Mouse (Mus musculus) forebrain, embryonic 15.5 days (tissue): ENCODE measurements around the gene Eps15l1. TPM values are rescaled to one million over a fixed set of nuclear protein-coding genes. Genes with fewer than 3 reads are reported as not detected.

Experiments used
- ATAC-seq: fragments of 200-750 bp; cut with Nextera tagmentation; replicated peaks from 2 replicates; pipeline ENCODE4 v1.8.0; 2017; ENCODE audit warnings: mild to moderate bottlenecking, moderate TSS enrichment, moderate library complexity
- H3K27ac ChIP-seq: fragments of 300-500 bp; sonication (generic); replicated peaks from 2 replicates; pipeline ENCODE4 v1.5.1; 2015; ENCODE audit warnings: mild to moderate bottlenecking, inconsistent platforms
- H3K27me3 ChIP-seq: fragments of 300-500 bp; sonication (generic); 2 replicates; pipeline ENCODE4 v1.6.1; 2015; ENCODE audit warnings: inconsistent platforms
- H3K36me3 ChIP-seq: fragments of 300-500 bp; sonication (generic); 2 replicates; pipeline ENCODE4 v1.6.1; 2015; ENCODE audit warnings: mild to moderate bottlenecking, inconsistent platforms
- H3K4me1 ChIP-seq: fragments of 300-500 bp; sonication (generic); 2 replicates; pipeline ENCODE4 v1.6.1; 2015; ENCODE audit warnings: inconsistent platforms
- H3K4me2 ChIP-seq: fragments of 300-500 bp; sonication (generic); replicated peaks from 2 replicates; pipeline ENCODE4 v1.6.1; 2015; ENCODE audit warnings: mild to moderate bottlenecking, inconsistent platforms
- H3K4me3 ChIP-seq: fragments of 300-500 bp; sonication (generic); 2 replicates; pipeline ENCODE4 v1.5.1; 2015; ENCODE audit warnings: mild to moderate bottlenecking, inconsistent platforms
- H3K9ac ChIP-seq: fragments of 300-500 bp; sonication (generic); replicated peaks from 2 replicates; pipeline ENCODE4 v1.6.1; 2015; ENCODE audit warnings: mild to moderate bottlenecking, inconsistent platforms
- H3K9me3 ChIP-seq: fragments of 300-500 bp; sonication (generic); 2 replicates; pipeline ENCODE4 v1.6.1; 2016; ENCODE audit warnings: inconsistent platforms
- WGBS: fragments of 180-500 bp; shearing (Covaris S2); methylation state at CpG from one replicate; pipeline ENCODE4 v1.1.7; 2015; ENCODE audit warnings: mixed read lengths; 5-methylcytosine and 5-hydroxymethylcytosine counted together
- polyA plus RNA-seq: library from polyadenylated mRNA; unstranded; fragments of >200 nt; fragmentation: Nextera tagmentation; extraction: Ambion mirVana; gene quantifications from 2 replicates; pipeline ENCODE4 v1.2.1, GENCODE M21; 2015

Gene Eps15l1
- polyA plus RNA-seq, 1 experiment from 2014 or later = 62.3 TPM

- Histone ChIP-seq H3K4me1 (no peaks in the 10 kb centered on the region), H3K9me3 (no peaks in the 10 kb centered on the region), H3K27ac (no peak overlapping the region), H3K27me3 (no peaks in the 10 kb centered on the region), H3K36me3 (peaks cover 86% of the 10 kb centered on the region), H3K9ac (no peak overlapping the region), H3K4me2 (no peak overlapping the region), H3K4me3 (no peak overlapping the region)
- no peak for ATAC-seq
- WGBS = 89% methylated on average over 7 of the region's 7 CpGs
These were observed 57.8 kb downstream of the Eps15l1 start for GRCm38 (mm10) chr8:72363457-72363856.

GRCm38 (mm10) chr8:72362754-72363153 is 58.5 kb downstream of the Eps15l1 start:
- no peak overlapping the region for H3K9ac ChIP-seq
- peaks cover 86% of the 10 kb centered on the region for H3K36me3 ChIP-seq
- 85% methylated on average over 4 of the region's 4 CpGs for WGBS

DNA sequence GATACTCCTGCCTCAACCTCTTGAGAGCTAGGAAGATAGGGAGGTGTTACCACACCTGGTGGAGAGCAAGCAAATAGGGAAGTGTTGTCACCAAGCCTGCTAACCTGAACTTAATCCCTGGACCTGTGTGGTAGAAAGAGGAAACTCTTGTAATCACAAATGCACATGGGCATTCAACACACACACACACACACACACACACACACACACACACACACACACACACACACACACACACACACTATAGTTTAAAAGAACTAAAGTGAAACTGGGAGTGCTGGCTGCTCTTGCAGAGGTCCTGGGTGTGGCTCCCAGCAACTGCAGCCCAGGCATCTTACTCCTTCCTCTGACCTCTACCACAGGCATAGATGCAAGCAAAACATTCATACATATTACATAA is 61.1 kb downstream of the Eps15l1 start:
- Histone ChIP-seq H3K36me3 (peaks cover 83% of the 10 kb centered on the region), H3K27me3 (no peaks in the 10 kb centered on the region), H3K9me3 (no peaks in the 10 kb centered on the region), H3K9ac (no peak overlapping the region), H3K4me2 (no peak overlapping the region), H3K4me1 (no peaks in the 10 kb centered on the region), H3K27ac (no peak overlapping the region), H3K4me3 (no peak overlapping the region)
- ATAC-seq = no peak

More at GRCm38 (mm10) chr8:72362754-72363153, 58.5 kb downstream of the Eps15l1 start:
- Histone ChIP-seq H3K4me1 (no peaks in the 10 kb centered on the region), H3K4me3 (no peak overlapping the region), H3K4me2 (no peak overlapping the region), H3K27ac (no peak overlapping the region), H3K9me3 (no peaks in the 10 kb centered on the region), H3K27me3 (no peaks in the 10 kb centered on the region)
- ATAC-seq = no peak

DNA sequence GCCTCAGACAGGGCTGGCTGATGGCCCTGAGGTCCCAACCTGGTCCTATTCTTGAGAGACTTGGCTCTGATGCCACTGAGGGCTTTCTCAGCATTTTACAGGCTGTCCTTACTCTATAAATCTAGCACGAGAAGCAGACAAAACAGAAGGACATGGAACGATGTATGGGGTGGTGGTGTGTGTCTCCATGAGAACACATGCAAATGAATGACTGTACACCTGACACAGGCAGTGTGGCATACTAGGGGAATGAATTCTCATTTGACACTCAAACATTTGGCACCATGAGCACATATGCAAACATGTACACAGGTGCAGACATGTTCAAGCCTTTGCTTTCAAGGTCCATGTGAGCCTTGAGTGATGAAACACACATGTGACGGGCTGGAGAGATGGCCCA is 64.7 kb downstream of the Eps15l1 start:
- Histone ChIP-seq H3K4me3 (no peak overlapping the region), H3K4me2 (no peak overlapping the region), H3K27me3 (no peaks in the 10 kb centered on the region), H3K9ac (no peak overlapping the region), H3K9me3 (no peaks in the 10 kb centered on the region), H3K36me3 (peaks cover 56% of the 10 kb centered on the region), H3K4me1 (no peaks in the 10 kb centered on the region), H3K27ac (no peak overlapping the region)
- 94% methylated on average over 3 of the region's 3 CpGs for WGBS
- no peak for ATAC-seq

- no peak overlapping the region for H3K27ac ChIP-seq
- no peak overlapping the region for H3K4me2 ChIP-seq
- no peak overlapping the region for H3K9ac ChIP-seq
- no peak overlapping the region for H3K4me3 ChIP-seq
- H3K36me3 ChIP-seq = peaks cover 39% of the 10 kb centered on the region
- no peaks in the 10 kb centered on the region for H3K9me3 ChIP-seq
- no peaks in the 10 kb centered on the region for H3K27me3 ChIP-seq
- no peaks in the 10 kb centered on the region for H3K4me1 ChIP-seq
- WGBS = 87% methylated on average over 11 of the region's 11 CpGs
- no peak for ATAC-seq
These were observed 67.0 kb downstream of the Eps15l1 start for GRCm38 (mm10) chr8:72354272-72354671.

DNA sequence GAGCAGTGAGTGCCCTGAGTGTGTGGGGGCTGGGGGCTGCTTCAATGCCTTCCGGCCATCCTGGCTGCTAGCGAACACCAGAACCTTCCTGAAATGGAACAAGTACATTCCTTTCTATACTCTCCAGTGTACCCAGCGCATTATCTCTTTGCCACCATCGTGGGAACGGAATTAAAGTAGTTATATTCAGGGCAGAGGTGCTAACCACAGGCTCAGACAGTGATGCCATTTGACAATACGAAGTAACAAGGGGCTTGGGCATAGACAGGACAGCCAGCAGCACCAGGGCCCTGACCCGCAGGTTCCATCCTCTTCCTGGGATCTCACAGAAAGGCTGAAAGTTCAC is 67.6 kb downstream of the Eps15l1 start:
- Histone ChIP-seq H3K4me1 (no peaks in the 10 kb centered on the region), H3K9me3 (no peaks in the 10 kb centered on the region), H3K36me3 (peaks cover 33% of the 10 kb centered on the region), H3K9ac (no peak overlapping the region), H3K27me3 (no peaks in the 10 kb centered on the region), H3K4me3 (no peak overlapping the region), H3K27ac (no peak overlapping the region), H3K4me2 (no peak overlapping the region)
- no peak for ATAC-seq
- WGBS = 87% methylated on average over 7 of the region's 7 CpGs

GRCm38 (mm10) chr8:72352951-72353699 is 68.1 kb downstream of the Eps15l1 start:
- 0 out of 2 replicates have a peak, but pooled peaks have one; percentile 39 for ATAC-seq
- 85% methylated on average over 8 of the region's 8 CpGs for WGBS
- peaks cover 28% of the 10 kb centered on the region for H3K36me3 ChIP-seq

GRCm38 (mm10) chr8:72351405-72352005 is 69.8 kb downstream of the Eps15l1 start:
- Histone ChIP-seq H3K27ac (no peak overlapping the region), H3K9ac (no peak overlapping the region), H3K27me3 (no peaks in the 10 kb centered on the region), H3K4me2 (no peak overlapping the region), H3K36me3 (peaks cover 27% of the 10 kb centered on the region), H3K9me3 (no peaks in the 10 kb centered on the region), H3K4me3 (no peak overlapping the region), H3K4me1 (no peaks in the 10 kb centered on the region)
- WGBS = 91% methylated on average over 7 of the region's 7 CpGs
- no peak for ATAC-seq

More at GRCm38 (mm10) chr8:72352951-72353699, 68.1 kb downstream of the Eps15l1 start:
- no peaks in the 10 kb centered on the region for H3K27me3 ChIP-seq
- H3K4me1 ChIP-seq = no peaks in the 10 kb centered on the region
- no peak overlapping the region for H3K27ac ChIP-seq
- no peak overlapping the region for H3K4me3 ChIP-seq
- no peak overlapping the region for H3K9ac ChIP-seq
- no peak overlapping the region for H3K4me2 ChIP-seq
- no peaks in the 10 kb centered on the region for H3K9me3 ChIP-seq

DNA sequence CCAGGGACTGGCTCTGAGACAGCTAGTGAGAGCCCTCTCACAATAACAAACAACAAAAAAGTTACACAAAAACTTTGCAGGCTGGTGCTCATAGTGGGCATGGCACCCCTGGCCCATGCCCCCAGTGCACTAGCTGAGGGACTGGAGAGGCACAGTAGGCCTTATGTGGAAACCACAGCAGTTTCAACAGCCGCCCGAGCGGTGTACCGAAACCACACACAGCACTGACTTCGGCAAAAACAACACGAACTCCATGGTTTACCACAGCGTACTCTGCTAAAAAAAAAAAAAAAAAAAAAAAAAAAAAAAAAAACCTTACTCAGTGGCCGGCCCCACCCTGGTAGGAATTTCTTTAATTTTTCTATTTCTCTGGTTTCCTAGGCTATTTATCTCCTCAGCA is 70.5 kb downstream of the Eps15l1 start:
- no peak for ATAC-seq
- no peak overlapping the region for H3K4me2 ChIP-seq
- no peaks in the 10 kb centered on the region for H3K4me1 ChIP-seq
- peaks cover 24% of the 10 kb centered on the region for H3K36me3 ChIP-seq
- H3K9me3 ChIP-seq = no peaks in the 10 kb centered on the region
- no peak overlapping the region for H3K4me3 ChIP-seq
- H3K27ac ChIP-seq = no peak overlapping the region
- H3K9ac ChIP-seq = no peak overlapping the region
- no peaks in the 10 kb centered on the region for H3K27me3 ChIP-seq
- 87% methylated on average over 8 of the region's 8 CpGs for WGBS

DNA sequence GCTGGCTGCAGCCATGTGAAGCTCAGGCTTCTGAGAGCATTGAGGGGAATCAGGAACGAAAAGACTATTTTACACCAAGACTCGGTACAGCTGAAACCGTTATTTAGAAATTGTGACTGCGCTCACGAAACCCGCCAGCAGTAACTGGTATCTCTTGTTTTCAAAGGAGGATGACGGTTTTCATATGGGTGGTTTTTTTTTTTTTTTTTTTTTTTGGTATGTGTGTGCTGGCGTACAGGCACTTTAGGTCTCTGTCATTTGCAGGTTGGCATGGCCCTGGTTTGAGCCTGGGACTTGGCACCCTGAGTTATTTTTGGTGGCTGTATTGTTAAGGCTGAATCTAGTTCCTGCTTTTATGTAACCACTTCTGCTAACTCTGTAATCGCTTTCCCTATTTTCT is 71.4 kb downstream of the Eps15l1 start:
- 90% methylated on average over 9 of the region's 9 CpGs for WGBS
- no peaks in the 10 kb centered on the region for H3K27me3 ChIP-seq

GRCm38 (mm10) chr8:72348956-72349355 is 72.3 kb downstream of the Eps15l1 start:
- peaks cover 31% of the 10 kb centered on the region for H3K36me3 ChIP-seq

More for the DNA sequence above, 71.4 kb downstream of the Eps15l1 start:
- Histone ChIP-seq H3K9me3 (no peaks in the 10 kb centered on the region), H3K27ac (peak overlapping the region; percentile 39; the same call in 1 of the 2 replicates), H3K4me2 (no peak overlapping the region), H3K36me3 (peaks cover 26% of the 10 kb centered on the region), H3K4me3 (no peak overlapping the region), H3K9ac (no peak overlapping the region), H3K4me1 (no peaks in the 10 kb centered on the region)
- ATAC-seq = no peak

GRCm38 (mm10) chr8:72348114-72348513 is 73.1 kb downstream of the Eps15l1 start:
- Histone ChIP-seq H3K4me3 (no peak overlapping the region), H3K9ac (no peak overlapping the region), H3K9me3 (no peaks in the 10 kb centered on the region), H3K27ac (no peak overlapping the region), H3K4me2 (no peak overlapping the region), H3K27me3 (no peaks in the 10 kb centered on the region), H3K36me3 (peaks cover 36% of the 10 kb centered on the region), H3K4me1 (no peaks in the 10 kb centered on the region)
- no peak for ATAC-seq
- WGBS = 97% methylated on average over 2 of the region's 2 CpGs

More at GRCm38 (mm10) chr8:72348956-72349355, 72.3 kb downstream of the Eps15l1 start:
- Histone ChIP-seq H3K9me3 (no peaks in the 10 kb centered on the region), H3K4me3 (no peak overlapping the region), H3K27ac (no peak overlapping the region), H3K27me3 (no peaks in the 10 kb centered on the region), H3K4me2 (no peak overlapping the region), H3K4me1 (no peaks in the 10 kb centered on the region), H3K9ac (no peak overlapping the region)
- WGBS = 79% methylated on average over 1 of the region's 1 CpGs
- ATAC-seq = no peak
